Mouse (Mus musculus): ENCODE measurements around the gene Ank2.

The Ank2 gene

DNA sequence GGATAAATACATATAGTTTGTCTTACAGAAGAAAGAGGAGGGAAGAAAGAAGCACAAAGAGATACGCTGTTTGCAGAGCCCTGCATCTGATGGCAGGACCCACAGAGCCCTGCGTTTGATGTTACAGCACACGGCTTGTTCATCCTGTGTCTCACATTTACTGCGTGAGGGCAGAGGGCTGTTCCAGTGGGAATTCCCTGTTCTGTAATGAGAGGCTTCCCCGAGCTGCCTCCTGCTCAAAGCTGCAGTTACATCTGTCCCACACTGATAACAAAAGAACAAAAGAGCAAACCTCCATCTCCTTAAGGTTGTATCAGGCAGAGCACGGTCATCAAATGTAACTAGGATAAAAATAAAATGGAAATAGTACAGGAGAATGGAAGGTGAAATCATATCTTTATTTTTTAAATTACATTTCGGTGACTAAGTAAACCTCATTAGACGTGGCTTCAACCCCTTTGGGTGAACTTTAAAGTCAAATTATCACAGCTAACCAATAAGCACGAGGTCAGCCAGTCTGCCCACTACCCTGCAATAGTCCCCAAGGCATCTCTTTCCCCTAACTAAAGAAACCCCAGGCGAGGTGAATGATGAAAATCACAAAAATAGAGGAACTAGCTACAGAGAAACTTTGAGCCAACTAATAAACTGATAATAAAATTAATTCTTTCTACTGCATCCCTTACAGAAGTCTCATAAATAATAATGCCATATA, 255.1 kb downstream of the Ank2 start:
- DNase-seq (ENCODE audit: low read depth, low spot score) = no peak

DNA sequence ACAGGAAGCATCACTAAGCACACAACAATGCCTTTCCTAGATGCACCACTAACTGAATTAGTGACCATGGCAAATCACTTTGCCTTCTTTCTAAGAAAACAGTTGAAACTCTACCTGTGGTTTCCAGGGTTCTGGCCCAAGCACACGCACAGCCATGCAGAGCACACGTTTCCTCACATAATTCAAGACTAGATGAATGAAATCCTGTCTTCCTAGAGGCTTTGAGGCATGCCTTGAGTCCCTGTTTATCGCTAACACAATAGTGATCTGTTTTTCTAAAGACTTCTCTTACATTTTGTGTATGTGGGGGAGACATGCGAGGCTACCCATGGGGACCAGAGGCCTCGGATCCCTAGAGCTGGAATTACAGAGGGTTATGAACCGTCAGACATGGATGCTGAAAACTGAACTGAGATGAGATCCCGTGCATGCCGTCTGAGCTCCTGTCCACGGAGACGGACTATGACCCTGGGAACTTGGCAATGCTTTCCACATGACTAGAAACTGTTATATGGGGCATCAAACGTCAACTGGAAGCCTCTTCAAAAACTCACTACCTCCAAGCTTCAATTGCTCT, 256.8 kb downstream of the Ank2 start:
- no peak for DNase-seq (ENCODE audit: low read depth, low spot score)

DNA sequence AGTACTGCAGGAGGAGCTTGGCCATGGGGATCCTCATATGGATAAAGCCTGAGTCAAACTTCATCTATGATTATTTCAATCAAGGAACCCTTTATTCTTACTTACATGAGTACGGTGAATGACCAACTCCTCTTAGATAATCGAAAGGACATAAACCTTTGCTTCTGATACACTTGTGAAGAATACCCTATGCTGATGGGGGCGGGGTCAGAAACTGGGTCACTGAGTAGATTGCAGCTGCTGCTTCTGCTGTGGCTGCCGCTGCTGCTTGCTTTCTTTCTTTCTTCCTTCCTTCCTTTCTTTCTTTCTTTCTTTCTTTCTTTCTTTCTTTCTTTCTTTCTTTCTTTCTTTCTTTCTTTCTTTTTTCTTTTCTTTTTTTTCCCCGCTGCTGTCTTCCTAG, 263.9 kb downstream of the Ank2 start:
- DNase-seq (ENCODE audit: low read depth, low spot score) = no peak

DNA sequence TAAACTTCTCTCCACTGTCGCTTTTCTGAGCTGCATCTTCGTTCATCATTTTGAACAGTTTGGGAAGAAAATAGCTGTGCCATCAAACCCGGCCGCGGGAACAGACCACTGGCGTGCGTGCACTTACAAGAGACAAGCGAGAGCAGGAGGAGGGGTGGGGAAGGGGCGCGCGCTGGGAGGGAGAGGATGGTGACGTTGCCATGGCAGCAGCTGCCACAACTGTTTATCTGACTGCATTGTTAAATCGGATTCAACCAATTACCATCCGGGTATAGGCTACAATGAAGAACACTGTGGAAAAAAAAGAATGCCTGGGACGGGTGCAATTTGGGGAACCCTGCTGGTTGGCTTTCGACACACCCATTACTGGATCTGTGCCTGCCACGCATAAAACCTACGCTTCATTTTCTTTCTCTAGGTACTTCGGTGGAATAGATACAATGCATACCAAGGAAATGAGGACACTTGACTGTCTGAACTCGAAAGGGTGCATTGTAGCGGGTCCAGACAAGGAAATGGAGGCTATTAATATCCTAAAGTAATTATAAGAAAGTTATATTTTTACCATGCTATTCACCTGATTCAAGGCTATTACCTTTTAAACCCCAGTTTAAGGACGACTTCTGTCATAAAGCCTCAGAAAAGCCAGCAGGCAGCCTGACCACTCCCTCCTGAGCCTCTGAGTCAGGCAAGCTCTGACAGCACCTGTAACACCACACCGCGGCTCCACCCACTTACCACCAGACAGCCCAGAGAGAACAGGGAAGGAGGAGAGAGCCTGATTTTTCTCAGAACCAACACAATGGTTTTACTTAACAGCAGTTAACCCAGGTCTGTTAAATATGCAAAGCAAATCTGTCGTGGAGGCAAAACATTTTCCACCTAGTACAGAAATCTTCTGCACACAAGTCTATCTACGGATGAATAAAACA, 273.1 kb downstream of the Ank2 start:
- no peak for DNase-seq (ENCODE audit: low read depth, low spot score)

DNA sequence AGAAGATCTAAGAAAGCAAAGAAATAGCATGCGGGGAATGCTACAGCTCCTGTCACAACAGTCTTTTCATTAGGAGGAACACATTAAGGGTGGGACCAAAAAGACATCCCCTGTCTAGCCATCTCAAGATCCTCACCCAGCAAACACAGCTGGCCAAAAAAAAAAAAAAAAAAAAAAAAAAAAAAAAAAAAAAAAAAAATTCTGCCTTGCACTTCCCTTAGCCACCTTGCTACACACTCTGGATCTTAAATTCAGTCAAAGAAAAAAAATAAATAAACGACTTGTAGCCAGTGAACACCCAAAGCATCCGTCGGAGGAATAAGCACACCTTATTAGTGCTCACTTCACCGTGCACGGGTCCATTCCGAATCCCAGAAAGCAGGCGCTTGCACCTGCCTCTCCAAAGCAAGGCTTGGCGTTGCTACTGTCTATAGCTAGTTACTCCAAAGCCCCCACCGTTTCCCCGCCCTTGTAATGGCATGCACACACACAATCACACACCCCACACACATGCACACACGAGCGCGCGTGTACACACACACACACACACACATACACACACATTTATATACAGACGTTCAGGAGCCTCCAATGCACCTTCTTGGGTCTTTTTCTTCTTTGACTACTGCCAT, 273.9 kb downstream of the Ank2 start:
- DNase-seq (ENCODE audit: low read depth, low spot score) = no peak

DNA sequence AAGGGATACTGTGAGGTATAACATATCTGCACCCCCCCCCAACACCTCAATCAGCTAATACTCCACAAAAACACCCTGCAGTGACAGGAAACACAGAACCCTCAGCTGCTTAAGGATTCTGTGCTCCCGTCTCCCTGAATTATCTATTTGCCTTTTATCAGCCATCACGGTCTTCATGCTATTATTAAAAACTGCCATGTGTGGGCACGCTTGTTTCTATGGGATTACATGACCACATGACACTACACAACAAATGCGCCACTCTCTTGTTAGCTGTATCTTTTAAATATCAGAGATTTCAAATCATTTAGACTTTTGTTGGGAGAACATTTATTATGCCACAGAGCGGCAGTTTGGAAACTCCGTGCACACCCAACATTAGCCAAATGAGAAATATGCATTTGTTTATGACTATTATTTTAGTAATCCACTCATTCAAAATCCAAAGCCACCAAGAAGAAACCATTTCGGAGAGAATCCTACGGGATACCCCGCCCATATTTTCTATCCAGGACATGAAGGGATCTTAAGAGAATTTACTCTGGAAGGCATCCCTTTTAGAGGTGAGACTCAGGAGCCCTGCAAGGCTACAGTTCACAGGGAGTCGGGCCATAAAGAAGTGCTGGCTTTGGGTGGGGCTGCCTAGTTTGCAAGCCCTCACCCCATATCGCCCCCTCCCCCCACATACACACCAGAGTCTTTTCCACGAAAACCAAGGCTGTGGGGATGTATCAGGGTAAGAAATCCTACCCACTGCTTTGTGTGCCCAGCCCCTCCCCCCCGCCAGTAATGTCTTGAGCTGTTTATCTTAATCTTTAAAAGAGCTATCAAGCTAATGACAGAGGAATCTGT, 274.6 kb downstream of the Ank2 start:
- DNase-seq (ENCODE audit: low read depth, low spot score) = no peak

DNA sequence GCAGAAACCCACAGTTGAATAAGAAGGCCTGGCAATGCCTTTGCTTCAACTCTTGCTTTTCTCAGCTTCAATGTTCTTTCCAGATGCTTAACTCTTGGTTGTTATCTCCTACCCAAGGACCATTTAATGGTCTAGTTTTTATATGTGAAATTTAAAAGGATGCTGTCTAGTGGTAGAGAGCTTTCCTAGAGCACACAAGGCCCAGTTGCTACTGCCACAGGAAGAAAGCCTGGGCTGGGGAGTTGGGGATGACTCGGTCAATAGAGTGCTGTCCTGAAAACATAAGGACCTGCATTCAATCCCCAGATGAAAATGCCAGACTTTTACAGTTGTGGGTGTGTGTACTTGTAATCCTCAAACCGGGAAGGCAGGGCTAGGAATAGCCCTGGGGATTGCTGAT, 277.1 kb downstream of the Ank2 start:
- no peak for DNase-seq (ENCODE audit: low read depth, low spot score)

DNA sequence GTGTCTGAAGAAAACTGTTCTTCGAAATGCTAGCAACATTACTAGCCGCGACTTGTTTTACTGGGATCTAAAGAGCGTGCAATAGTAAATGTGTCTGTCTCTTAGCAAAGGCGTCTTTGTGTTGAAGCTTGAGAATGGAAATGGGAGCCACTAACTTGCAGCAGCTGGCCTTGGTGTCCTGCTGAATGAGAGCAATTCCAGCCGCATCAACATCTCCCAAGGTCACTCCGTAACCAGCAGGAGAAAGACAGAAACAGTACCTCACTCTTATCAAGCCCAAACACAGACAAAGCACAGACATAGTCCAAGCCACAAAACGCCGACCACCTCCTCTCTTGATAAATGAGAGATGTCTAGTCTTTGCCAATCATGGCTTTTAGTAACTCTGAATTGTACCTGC, 278.3 kb downstream of the Ank2 start:
- no peak for DNase-seq (ENCODE audit: low read depth, low spot score)

DNA sequence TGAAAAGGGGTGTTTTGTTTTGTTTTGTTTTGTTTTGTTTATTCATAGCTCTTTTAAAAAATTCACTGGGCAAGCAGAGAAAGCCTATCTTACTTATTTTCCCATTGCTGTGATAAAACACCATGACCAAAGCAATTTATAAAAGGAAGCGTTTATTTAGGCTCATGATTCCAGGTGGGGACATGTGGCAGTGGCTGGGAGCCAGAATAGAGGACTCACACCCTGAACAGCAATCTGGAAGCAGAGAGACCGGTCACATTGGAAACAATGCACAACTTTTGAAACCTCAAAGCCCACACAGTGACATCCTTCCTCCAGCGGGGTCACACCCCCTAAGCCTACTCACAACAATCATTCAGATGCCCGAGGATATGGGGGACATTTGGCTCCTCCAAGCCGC, 285.6 kb downstream of the Ank2 start:
- DNase-seq (ENCODE audit: low read depth, low spot score) = no peak

DNA sequence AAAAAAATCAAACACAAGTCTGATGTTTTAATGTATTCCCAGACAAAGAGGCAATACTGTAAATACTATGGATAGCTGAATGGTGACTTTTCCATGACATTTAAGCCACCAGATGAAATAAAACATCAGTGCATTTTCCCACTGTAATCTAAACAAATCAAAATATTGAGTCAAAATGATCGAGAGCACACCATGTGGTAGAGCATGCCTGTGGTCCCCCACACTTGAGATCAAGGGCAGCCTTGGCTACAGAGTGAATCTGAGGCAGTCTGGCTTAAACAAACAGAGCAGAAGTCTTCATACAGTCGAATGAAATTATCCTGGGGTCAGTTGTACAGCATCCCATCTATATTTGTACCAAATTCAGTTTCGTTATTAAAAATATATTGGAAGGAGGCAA, 288.0 kb downstream of the Ank2 start:
- DNase-seq (ENCODE audit: low read depth, low spot score) = no peak

DNA sequence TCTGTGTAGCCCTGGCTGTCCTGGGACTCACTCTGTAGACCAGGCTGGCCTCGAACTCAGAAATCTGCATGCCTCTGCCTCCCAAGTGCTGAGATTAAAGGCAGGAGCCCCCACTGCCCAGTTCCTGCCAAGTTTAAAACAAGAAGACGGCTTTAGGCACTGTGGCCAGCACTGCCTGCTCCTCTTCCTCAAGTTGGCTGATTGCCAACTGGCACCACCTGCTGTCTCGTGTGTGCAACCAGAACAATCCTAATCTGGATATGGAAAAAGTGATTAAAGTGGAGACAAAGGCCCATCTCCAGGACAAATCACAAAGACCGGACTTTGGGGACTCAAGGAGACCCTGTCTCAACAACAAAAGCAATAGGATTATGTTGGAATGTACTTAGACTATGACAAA, 288.6 kb downstream of the Ank2 start:
- no peak for DNase-seq (ENCODE audit: low read depth, low spot score)

DNA sequence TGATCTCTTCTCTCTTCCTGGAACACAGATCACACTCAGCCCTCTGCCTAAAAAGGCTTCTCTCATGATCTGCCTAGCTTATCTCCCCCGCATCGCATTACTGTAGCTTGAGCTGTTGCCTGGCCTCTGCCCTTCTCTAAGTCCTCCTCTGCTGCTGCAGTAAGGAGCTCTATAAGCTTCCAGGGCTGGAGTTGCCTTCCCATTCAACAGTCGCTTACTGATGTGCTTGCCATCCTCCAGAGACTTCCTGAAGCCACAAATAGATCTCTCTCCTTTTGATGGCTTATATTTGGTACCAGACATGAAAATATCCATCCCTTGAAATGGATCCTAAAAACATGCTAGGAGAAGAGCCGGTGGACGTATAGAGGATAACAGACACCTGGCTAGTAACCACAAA, 290.3 kb downstream of the Ank2 start:
- DNase-seq (ENCODE audit: low read depth, low spot score) = no peak

DNA sequence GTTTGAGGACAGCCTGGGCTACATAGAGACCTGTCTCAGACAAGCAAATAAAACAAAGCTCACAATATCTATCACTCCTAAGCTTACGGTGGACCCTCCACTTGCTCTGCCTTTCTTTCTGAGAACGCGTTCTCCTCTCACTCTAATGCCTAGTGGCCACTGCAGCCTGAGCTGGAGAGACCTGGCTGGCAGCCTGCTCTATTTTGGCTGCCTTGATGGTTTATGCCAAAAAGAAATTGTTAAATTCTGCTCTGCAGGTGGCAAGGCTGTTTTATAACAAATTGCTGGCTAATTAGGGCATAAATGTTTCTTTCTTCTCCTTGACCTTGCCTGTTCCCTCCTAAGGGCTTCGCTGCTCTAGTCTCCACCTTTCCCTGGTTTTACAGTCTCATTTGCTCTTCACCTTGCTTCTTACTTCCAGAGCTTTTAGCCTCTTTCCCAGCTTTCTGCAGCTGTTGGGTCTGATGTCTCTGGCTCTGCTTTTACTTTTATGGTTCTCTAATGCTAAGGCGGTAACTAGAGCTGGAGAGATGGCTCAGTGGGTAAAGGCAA, 293.2 kb downstream of the Ank2 start:
- DNase-seq (ENCODE audit: low read depth, low spot score) = no peak

DNA sequence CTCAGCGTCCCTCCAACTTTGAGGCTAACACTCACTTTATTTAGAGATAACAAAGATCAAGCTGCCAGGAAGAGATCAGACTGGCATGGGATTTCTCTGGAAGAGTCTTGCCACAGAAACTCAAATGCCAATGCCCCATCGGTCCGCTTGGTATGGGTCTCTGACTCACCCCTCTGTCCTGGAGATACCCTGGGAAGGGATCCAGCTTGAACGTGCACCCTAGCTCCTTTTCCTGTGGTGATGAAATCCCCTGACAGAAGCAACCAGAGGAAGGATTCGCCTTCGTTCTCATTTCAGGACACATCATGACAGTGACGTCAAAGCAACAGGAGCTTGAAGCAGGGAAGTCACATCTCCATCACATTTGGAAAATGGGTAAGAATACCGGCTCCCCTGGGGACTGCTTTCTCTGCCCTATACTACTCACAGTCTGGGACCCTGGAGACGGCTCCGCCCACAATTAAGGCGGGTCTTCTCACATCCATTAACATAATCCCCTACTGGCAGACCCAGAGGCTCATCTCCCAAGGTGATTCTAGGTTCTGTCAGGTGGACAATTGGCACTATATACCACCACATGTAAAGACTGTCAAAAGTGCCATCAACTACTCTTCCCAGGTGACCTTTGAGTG, 296.6 kb downstream of the Ank2 start:
- DNase-seq (ENCODE audit: low read depth, low spot score) = no peak

DNA sequence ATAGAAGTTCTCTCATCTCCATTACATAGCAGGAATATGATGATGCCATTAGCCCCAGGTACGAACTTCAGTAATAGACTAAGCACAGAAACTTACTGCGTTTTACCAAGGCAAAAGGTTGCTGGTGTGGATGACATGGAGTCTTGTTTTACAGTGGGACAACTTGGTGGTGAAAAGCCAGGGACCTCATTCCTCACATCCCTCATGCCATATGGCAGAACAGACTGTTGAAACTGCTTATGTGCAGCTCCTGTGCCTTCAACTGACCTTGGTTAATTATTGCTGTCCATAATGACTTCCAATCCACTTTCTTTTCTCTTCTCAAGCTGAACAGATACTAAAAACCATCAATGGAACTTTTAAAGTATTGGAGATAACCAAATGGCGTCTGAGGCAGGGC, 298.4 kb downstream of the Ank2 start:
- no peak for DNase-seq (ENCODE audit: low read depth, low spot score)

DNA sequence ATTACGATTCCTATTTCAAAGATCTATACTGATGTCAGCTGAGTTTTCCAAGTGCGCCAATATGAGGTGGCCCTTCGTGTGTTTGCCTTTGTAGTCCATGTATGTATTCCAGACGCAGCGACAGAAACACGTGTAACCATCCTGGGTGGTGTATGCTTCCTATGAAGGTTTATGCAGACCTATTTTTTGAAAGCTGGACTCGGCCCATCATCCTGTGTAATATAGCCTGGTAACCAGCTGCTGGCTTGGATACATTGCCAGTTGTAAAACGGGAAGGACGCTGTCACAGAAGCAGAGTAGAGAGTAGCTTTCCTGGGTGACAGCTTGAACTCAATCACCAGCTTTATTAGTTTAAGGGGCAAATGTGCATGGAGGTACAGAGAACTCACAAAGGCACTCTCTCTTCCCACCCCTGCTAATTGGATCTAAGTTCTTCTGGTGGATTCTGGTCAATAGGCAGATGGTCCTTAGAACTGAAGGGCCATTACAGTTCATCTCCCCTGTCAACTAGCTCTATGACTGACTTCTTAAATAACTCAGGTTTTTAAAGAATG, 300.0 kb downstream of the Ank2 start:
- DNase-seq (ENCODE audit: low read depth, low spot score) = peak; percentile 4

DNA sequence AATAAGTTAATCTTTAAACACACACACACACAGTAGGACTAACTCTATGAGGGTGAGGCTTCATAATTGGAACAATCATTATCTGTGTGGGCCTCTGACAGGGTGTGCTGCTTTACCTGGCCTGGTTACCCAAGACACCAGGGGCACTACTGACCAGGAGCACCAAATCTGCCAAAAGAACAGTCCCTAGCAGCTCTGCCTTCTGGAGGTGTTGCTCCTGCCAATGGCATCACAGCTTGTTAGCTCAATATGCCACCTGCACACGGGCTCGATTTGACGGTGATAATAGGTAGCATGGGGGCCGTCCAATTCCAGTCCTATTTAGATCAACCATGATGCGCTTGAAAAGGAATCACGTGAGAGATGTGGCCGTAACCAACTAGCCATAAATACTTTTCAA, 300.5 kb downstream of the Ank2 start:
- DNase-seq (ENCODE audit: low read depth, low spot score) = no peak

DNA sequence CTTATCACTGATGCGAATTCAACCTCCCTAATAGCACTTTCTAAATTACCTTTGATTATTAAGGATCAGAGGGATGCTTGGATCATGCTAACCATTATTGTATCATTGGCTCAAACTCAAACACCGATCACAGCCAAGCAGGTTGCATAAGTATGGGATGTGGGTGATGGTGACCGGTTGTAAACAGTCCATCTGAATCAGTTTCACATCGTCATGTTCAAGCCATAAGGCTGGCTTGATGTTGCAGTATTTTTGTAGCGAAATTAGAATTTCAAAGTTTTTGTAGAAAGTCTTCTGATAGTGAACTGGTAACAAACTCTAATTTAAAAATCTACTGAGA, 310.4 kb downstream of the Ank2 start:
- DNase-seq (ENCODE audit: low read depth, low spot score) = no peak

DNA sequence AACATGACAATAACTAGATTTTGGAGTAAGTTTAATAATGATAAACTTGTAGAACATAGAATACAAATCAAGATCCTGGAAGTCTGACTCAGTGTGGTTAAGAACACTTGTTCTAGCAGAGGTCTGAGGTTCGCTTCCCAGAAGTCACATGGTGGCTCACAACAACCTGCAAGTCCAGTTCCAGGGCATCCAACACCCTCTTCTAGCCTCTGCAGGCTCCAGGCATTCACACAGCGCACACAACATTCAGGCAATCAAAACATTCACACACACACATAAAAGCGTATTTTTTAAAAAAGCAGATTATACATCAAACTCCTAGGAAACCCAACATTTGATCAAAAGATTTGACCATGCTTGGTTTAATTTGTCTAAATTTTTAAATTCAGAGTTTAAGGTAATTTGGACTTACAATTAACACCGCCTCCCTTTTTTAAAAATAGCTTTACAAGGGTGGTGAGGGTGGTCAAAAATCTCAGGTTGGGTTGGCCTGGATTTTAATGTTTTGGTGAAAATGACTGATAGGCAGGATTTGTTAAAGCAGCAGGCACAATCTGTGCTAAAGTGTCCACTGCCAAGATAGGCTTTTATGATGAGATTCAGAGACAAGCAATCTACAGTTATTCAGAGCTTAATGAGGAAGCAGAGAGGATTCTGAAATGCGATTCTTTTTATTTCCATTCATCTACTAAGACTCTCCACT, 310.9 kb downstream of the Ank2 start:
- no peak for DNase-seq (ENCODE audit: low read depth, low spot score)

DNA sequence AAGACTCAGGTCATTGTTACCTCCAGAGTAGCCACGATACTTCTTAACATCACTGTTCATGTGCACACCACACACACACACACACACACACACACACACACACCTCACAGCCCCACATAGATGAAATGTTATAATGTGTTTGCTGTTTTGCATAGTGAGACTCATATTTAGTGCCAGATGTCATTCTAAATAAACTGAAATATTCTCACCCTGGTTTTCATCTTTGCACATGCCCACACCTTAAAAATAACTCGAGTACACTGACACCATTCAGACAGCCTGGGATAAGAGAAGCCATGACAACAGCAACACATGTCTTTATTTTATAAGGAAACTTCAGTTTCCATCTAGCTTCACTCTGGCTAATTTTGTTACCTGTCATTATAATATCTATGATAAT, 312.1 kb downstream of the Ank2 start:
- DNase-seq (ENCODE audit: low read depth, low spot score) = no peak
